In genomic region chr2:93252356-93252755, GRCm38 (mm10) we compare ENCODE assay signal across 8 mouse cellular contexts.
DNase-seq lines count a peak whose midpoint lies in the region; ATAC-seq and TF ChIP-seq lines count a peak whose summit lies in the region.

No protein-coding gene starts in this region.

- TF ChIP-seq CTCF in C2C12 (IDR thresholded peaks at IDR 0.05; ENCODE audit: control insufficient read depth, insufficient read depth, insufficient read length) = no peak

- H3K79me3 ChIP-seq in C2C12 (ENCODE audit: low read depth) = no peaks in the 10 kb centered on the region

- ATAC-seq in forebrain, embryonic 14.5 days = peak; percentile 76
- no peak for ATAC-seq in erythroblast, adult 5-6 weeks (replicated peaks; ENCODE audit: low FRiP score, poor library complexity, severe bottlenecking)

- H3K79me2 ChIP-seq in C2C12 (ENCODE audit: control insufficient read depth, insufficient read depth) = no peaks in the 10 kb centered on the region

- no peak overlapping the region for H3ac ChIP-seq in C2C12 (ENCODE audit: control insufficient read depth, insufficient read length, low read depth)

- peak overlapping the region; percentile 52; the same call in 1 of the 2 replicates for H3K27ac ChIP-seq in forebrain, embryonic 14.5 days (ENCODE audit: low read depth, low read length)

- WGBS in forebrain, embryonic 14.5 days = 12% methylated on average over 9 of the region's 9 CpGs

- H3K9me3 ChIP-seq in forebrain, embryonic 14.5 days (replicated peaks; ENCODE audit: control insufficient read depth, low read length) = peaks cover 4% of the 10 kb centered on the region; the same call in 1 of the 2 replicates

- peak; percentile 74 for DNase-seq in adrenal gland, postnatal 14 days
- DNase-seq in forebrain, embryonic 14.5 days (ENCODE audit: low spot score) = peak; percentile 82
- peak; percentile 15 to 42 for DNase-seq in left cerebral cortex, adult 8-10 months (ENCODE audit: low spot score in 2 of 2)
- no peak for DNase-seq in embryo, embryonic 11 days
- no peak for DNase-seq in spleen, postnatal 36 days (ENCODE audit: low spot score in 2 of 2)
- no peak for DNase-seq in c-Kit-positive CD71-positive TER-119-positive erythroid progenitor cells, embryonic 14.5 days (ENCODE audit: low spot score)

- no peak overlapping the region for H3K4me2 ChIP-seq in forebrain, embryonic 14.5 days (ENCODE audit: low read length)

- peaks cover 30% of the 10 kb centered on the region for H3K4me1 ChIP-seq in forebrain, embryonic 14.5 days (ENCODE audit: control insufficient read depth, insufficient read depth, low read length)

- H3K9ac ChIP-seq in forebrain, embryonic 14.5 days (ENCODE audit: low read length) = no peak overlapping the region

- H3K27me3 ChIP-seq in C2C12 (ENCODE audit: control insufficient read depth, insufficient read depth, insufficient read length) = peaks cover 24% of the 10 kb centered on the region
- no peaks in the 10 kb centered on the region for H3K27me3 ChIP-seq in forebrain, embryonic 14.5 days (replicated peaks; ENCODE audit: control insufficient read depth, insufficient read depth, low read length)

- no peaks in the 10 kb centered on the region for H3K36me3 ChIP-seq in C2C12 (ENCODE audit: control insufficient read depth, insufficient read depth)
- no peaks in the 10 kb centered on the region for H3K36me3 ChIP-seq in forebrain, embryonic 14.5 days (ENCODE audit: control insufficient read depth, insufficient read depth, low read length)

- no peak overlapping the region for H3K4me3 ChIP-seq in C2C12 (ENCODE audit: insufficient read depth, poor library complexity, severe bottlenecking)
- no peak overlapping the region for H3K4me3 ChIP-seq in forebrain, embryonic 14.5 days (ENCODE audit: low read depth, low read length)

TF ChIP-seq in C2C12, 6 proteins besides CTCF, POLR2A, EP300 and RAD21:
- TF ChIP-seq MYOG (IDR thresholded peaks at IDR 0.05; ENCODE audit: control insufficient read depth, extremely low read depth, insufficient read length) (no peak), CEBPB (IDR thresholded peaks at IDR 0.05; ENCODE audit: low read depth) (no peak), MAX (IDR thresholded peaks at IDR 0.05) (no peak), MYOD1 (IDR thresholded peaks at IDR 0.05; ENCODE audit: control insufficient read depth, insufficient read length, low read depth) (peak; percentile 26), USF1 (IDR thresholded peaks at IDR 0.05; ENCODE audit: low read depth) (no peak)

Comparison
In these comparisons a context has a peak if more than half of its experiments do, and no peak if none do; other contexts are left out.
1. DNase-seq: peak in adrenal gland, postnatal 14 days (single experiment), forebrain, embryonic 14.5 days (single experiment) and left cerebral cortex, adult 8-10 months (2 of 2); none in embryo, embryonic 11 days (single experiment), spleen, postnatal 36 days (0 of 2) and c-Kit-positive CD71-positive TER-119-positive erythroid progenitor cells, embryonic 14.5 days (single experiment).